Mouse (Mus musculus): ENCODE measurements at regions not wholly inside any gene's neighbourhood (a gene's known extent, or its start where the extent isn't known, plus 50 kb on each side); places are given as distances from the start of the nearest gene placed in this dataset.

- DNase-seq (ENCODE audit: low spot score in 2 of 2) = no peak
Observed at GRCm38 (mm10) chr11:48605223-48605824, 194.8 kb upstream of the Rack1 start.

- no peak for DNase-seq (ENCODE audit: low spot score in 2 of 2)
Observed at GRCm38 (mm10) chr11:48601096-48601495, 199.0 kb upstream of the Rack1 start.

- DNase-seq (ENCODE audit: low spot score in 2 of 2) = peak; percentile 21 to 44
Observed at GRCm38 (mm10) chr11:48599573-48600127, 200.5 kb upstream of the Rack1 start.

- no peak for DNase-seq (ENCODE audit: low spot score in 2 of 2)
Observed at GRCm38 (mm10) chr11:48599033-48599432, 201.1 kb upstream of the Rack1 start.

GRCm38 (mm10) chr11:48594429-48594828 lies 205.7 kb upstream of the Rack1 start:
- no peak for DNase-seq (ENCODE audit: low spot score in 2 of 2)

- DNase-seq (ENCODE audit: low spot score in 2 of 2) = peak; percentile 15 to 56
Observed at GRCm38 (mm10) chr11:48588833-48589649, 211.1 kb upstream of the Rack1 start.

GRCm38 (mm10) chr11:48568769-48569168 lies 231.4 kb upstream of the Rack1 start:
- no peak for DNase-seq (ENCODE audit: low spot score in 2 of 2)

GRCm38 (mm10) chr11:48567583-48568562 lies 232.3 kb upstream of the Rack1 start:
- DNase-seq (ENCODE audit: low spot score in 2 of 2) = no peak

GRCm38 (mm10) chr11:48558053-48558452 lies 242.1 kb upstream of the Rack1 start:
- no peak for DNase-seq (ENCODE audit: low spot score in 2 of 2)

- peak in 1 of 2 experiments; percentile 7 for DNase-seq (ENCODE audit: low spot score in 2 of 2)
Observed at GRCm38 (mm10) chr11:48552006-48552405, 248.1 kb upstream of the Rack1 start.

- DNase-seq (ENCODE audit: low spot score in 2 of 2) = peak; percentile 55 to 69
Observed at GRCm38 (mm10) chr11:48551201-48551600, 248.9 kb upstream of the Rack1 start.

GRCm38 (mm10) chr11:48526316-48526715 lies 273.8 kb upstream of the Rack1 start:
- DNase-seq (ENCODE audit: low spot score in 2 of 2) = no peak

GRCm38 (mm10) chr11:48525517-48525916 lies 274.6 kb upstream of the Rack1 start:
- DNase-seq (ENCODE audit: low spot score in 2 of 2) = no peak

GRCm38 (mm10) chr11:48506886-48507285 lies 293.2 kb upstream of the Rack1 start:
- DNase-seq (ENCODE audit: low spot score in 2 of 2) = no peak

- no peak for DNase-seq (ENCODE audit: low spot score in 2 of 2)
Observed at GRCm38 (mm10) chr11:48502011-48502806, 297.9 kb upstream of the Rack1 start.

GRCm38 (mm10) chr11:48499057-48499456 lies 301.1 kb upstream of the Rack1 start:
- no peak for DNase-seq (ENCODE audit: low spot score in 2 of 2)

GRCm38 (mm10) chr11:48488308-48488707 lies 311.8 kb upstream of the Rack1 start:
- no peak for DNase-seq (ENCODE audit: low spot score in 2 of 2)

GRCm38 (mm10) chr11:48464036-48464435 lies 336.1 kb upstream of the Rack1 start:
- DNase-seq (ENCODE audit: low spot score in 2 of 2) = no peak

GRCm38 (mm10) chr11:48449883-48450282 lies 350.2 kb upstream of the Rack1 start:
- no peak for DNase-seq (ENCODE audit: low spot score in 2 of 2)

GRCm38 (mm10) chr11:48442534-48443254 lies 357.4 kb upstream of the Rack1 start:
- DNase-seq (ENCODE audit: low spot score in 2 of 2) = no peak
